Mouse (Mus musculus) megakaryocyte, embryonic 14.5 days (primary cell): ENCODE measurements around the gene Arntl.

Experiments
- FLI1 ChIP-seq: IDR thresholded peaks from 2 replicates; pipeline ENCODE4 v1.6.1; 2012; ENCODE audit warnings: low read length, inconsistent platforms, mixed read lengths
- GATA1 ChIP-seq: IDR thresholded peaks from 3 replicates; pipeline ENCODE4 v1.6.1; 2012; ENCODE audit warnings: mixed read lengths, low read length, inconsistent platforms, borderline replicate concordance

- TF ChIP-seq GATA1 (no peak), FLI1 (no peak)
Observed at GRCm38 (mm10) chr7:113196171-113196570, 11.1 kb upstream of the Arntl start.
